Mouse (Mus musculus): Measurements from ENCODE around the gene Strada.
"Not testable (repeated sequence)": the region's sequence is repeated elsewhere in the genome, so short reads cannot be mapped to it uniquely, and the experiment has no call there.

DNA sequence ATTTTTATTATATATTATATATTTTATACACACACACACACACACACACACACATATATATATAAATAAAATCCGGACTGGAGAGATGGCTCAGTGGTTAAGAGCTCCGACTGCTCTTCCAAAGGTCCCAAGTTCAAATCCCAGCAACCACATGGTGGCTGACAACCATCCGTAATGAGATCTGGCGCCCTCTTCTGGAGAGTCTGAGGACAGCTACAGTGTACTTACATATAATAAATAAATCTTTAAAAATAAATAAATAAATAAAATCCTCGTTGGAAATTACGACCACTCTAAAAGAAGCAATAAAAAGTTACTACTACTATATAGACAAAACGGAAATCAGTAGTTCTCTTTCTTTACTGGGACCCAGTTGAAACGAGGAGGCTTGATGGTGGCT is 32.0 kb upstream of the Strada start:
- TF ChIP-seq CTCF (IDR thresholded peaks at IDR 0.05; ENCODE audit: extremely low read depth, insufficient read depth, insufficient read length, insufficient replicate concordance); POLR2A (IDR thresholded peaks at IDR 0.05; ENCODE audit: low read depth, low read length): not testable (repeated sequence)

All from spleen, adult 2 months (tissue).